Mouse (Mus musculus): ENCODE measurements around the gene Klhl25. TPM values are rescaled to one million over a fixed set of nuclear protein-coding genes. Genes with fewer than 3 reads are reported as not detected.

The Klhl25 gene
- polyA plus RNA-seq, 1 experiment: 18.2 TPM

DNA sequence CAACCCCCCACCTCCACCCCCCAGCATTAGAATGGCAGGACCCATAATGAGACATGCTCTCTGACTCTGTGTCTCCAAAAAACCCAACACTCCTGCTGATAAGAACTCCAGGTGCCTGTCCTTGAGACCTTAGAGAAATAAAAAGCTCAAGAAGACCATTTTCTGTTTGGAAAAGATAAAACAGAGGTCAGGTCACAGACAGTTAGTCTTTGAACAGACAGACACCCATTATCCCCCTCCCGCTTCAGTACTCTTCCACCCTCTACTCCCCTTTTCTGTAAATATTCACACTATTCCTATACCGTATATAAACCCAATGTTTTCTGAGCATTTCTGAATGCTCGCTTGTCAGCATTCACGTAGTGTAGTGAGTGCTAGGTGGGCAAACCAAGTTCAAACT lies 41.9 kb upstream of the Klhl25 start:
- H3ac ChIP-seq (ENCODE audit: control insufficient read depth, insufficient read length, low read depth): no peak overlapping the region
- TF ChIP-seq MYOG (IDR thresholded peaks at IDR 0.05; ENCODE audit: control insufficient read depth, extremely low read depth, insufficient read length) (no peak), CTCF (IDR thresholded peaks at IDR 0.05; ENCODE audit: control insufficient read depth, insufficient read depth, insufficient read length) (no peak), FOSL1 (IDR thresholded peaks at IDR 0.05; ENCODE audit: insufficient read depth, low read length, poor library complexity, severe bottlenecking) (no peak), USF1 (IDR thresholded peaks at IDR 0.05; ENCODE audit: low read depth) (no peak), MYOD1 (IDR thresholded peaks at IDR 0.05; ENCODE audit: control insufficient read depth, insufficient read length, low read depth) (no peak), CEBPB (IDR thresholded peaks at IDR 0.05; ENCODE audit: low read depth) (no peak), MAX (IDR thresholded peaks at IDR 0.05) (no peak)
- H3K27me3 ChIP-seq (ENCODE audit: control insufficient read depth, insufficient read depth, insufficient read length): no peaks in the 10 kb centered on the region
- H3K36me3 ChIP-seq (ENCODE audit: control insufficient read depth, insufficient read depth): no peaks in the 10 kb centered on the region
- H3K79me3 ChIP-seq (ENCODE audit: low read depth): no peaks in the 10 kb centered on the region
- H3K79me2 ChIP-seq (ENCODE audit: control insufficient read depth, insufficient read depth): no peaks in the 10 kb centered on the region
- H3K4me3 ChIP-seq (ENCODE audit: insufficient read depth, poor library complexity, severe bottlenecking): no peak overlapping the region

- H3K27me3 ChIP-seq (ENCODE audit: control insufficient read depth, insufficient read depth, insufficient read length): no peaks in the 10 kb centered on the region
- TF ChIP-seq CEBPB (IDR thresholded peaks at IDR 0.05; ENCODE audit: low read depth) (no peak), MYOD1 (IDR thresholded peaks at IDR 0.05; ENCODE audit: control insufficient read depth, insufficient read length, low read depth) (no peak), MAX (IDR thresholded peaks at IDR 0.05) (no peak), CTCF (IDR thresholded peaks at IDR 0.05; ENCODE audit: control insufficient read depth, insufficient read depth, insufficient read length) (no peak), USF1 (IDR thresholded peaks at IDR 0.05; ENCODE audit: low read depth) (no peak), MYOG (IDR thresholded peaks at IDR 0.05; ENCODE audit: control insufficient read depth, extremely low read depth, insufficient read length) (no peak), FOSL1 (IDR thresholded peaks at IDR 0.05; ENCODE audit: insufficient read depth, low read length, poor library complexity, severe bottlenecking) (no peak)
- H3K36me3 ChIP-seq (ENCODE audit: control insufficient read depth, insufficient read depth): no peaks in the 10 kb centered on the region
- H3K4me3 ChIP-seq (ENCODE audit: insufficient read depth, poor library complexity, severe bottlenecking): no peak overlapping the region
- H3K79me3 ChIP-seq (ENCODE audit: low read depth): no peaks in the 10 kb centered on the region
- H3ac ChIP-seq (ENCODE audit: control insufficient read depth, insufficient read length, low read depth): no peak overlapping the region
- H3K79me2 ChIP-seq (ENCODE audit: control insufficient read depth, insufficient read depth): no peaks in the 10 kb centered on the region
Measured at GRCm38 (mm10) chr7:75806711-75807110, 41.4 kb upstream of the Klhl25 start.

- Histone ChIP-seq H3K36me3 (ENCODE audit: control insufficient read depth, insufficient read depth) (no peaks in the 10 kb centered on the region), H3K79me3 (ENCODE audit: low read depth) (no peaks in the 10 kb centered on the region), H3K79me2 (ENCODE audit: control insufficient read depth, insufficient read depth) (no peaks in the 10 kb centered on the region), H3K4me3 (ENCODE audit: insufficient read depth, poor library complexity, severe bottlenecking) (no peak overlapping the region), H3K27me3 (ENCODE audit: control insufficient read depth, insufficient read depth, insufficient read length) (no peaks in the 10 kb centered on the region), H3ac (ENCODE audit: control insufficient read depth, insufficient read length, low read depth) (no peak overlapping the region)
- TF ChIP-seq CEBPB (IDR thresholded peaks at IDR 0.05; ENCODE audit: low read depth): no peak
- TF ChIP-seq USF1 (IDR thresholded peaks at IDR 0.05; ENCODE audit: low read depth): no peak
- no peak for TF ChIP-seq MYOD1 (IDR thresholded peaks at IDR 0.05; ENCODE audit: control insufficient read depth, insufficient read length, low read depth)
- TF ChIP-seq MAX (IDR thresholded peaks at IDR 0.05): no peak
- no peak for TF ChIP-seq CTCF (IDR thresholded peaks at IDR 0.05; ENCODE audit: control insufficient read depth, insufficient read depth, insufficient read length)
- TF ChIP-seq MYOG (IDR thresholded peaks at IDR 0.05; ENCODE audit: control insufficient read depth, extremely low read depth, insufficient read length): no peak
- no peak for TF ChIP-seq FOSL1 (IDR thresholded peaks at IDR 0.05; ENCODE audit: insufficient read depth, low read length, poor library complexity, severe bottlenecking)
Measured at GRCm38 (mm10) chr7:75807460-75808304, 40.4 kb upstream of the Klhl25 start.

DNA sequence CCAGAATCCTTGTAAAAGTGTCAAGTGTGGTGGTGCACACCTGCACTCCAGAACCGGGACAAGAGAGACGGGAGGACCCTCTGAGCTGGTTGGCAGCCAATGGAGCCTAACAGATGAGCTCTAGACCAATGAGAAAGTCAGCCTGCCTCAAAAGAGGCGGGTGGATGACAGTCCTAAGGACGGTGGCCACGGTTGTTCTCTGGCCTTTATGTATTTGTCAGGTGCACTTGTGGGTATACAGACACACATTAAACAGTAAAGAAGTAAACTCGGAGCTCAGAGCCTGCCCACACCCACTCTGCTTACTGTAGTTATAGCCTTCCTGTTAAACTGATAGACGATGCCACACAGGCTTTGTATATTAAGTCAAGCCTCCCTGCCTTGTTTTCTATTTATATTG lies 27.4 kb upstream of the Klhl25 start:
- TF ChIP-seq FOSL1 (IDR thresholded peaks at IDR 0.05; ENCODE audit: insufficient read depth, low read length, poor library complexity, severe bottlenecking) (no peak), MYOD1 (IDR thresholded peaks at IDR 0.05; ENCODE audit: control insufficient read depth, insufficient read length, low read depth) (no peak), MYOG (IDR thresholded peaks at IDR 0.05; ENCODE audit: control insufficient read depth, extremely low read depth, insufficient read length) (no peak), MAX (IDR thresholded peaks at IDR 0.05) (no peak), CTCF (IDR thresholded peaks at IDR 0.05; ENCODE audit: control insufficient read depth, insufficient read depth, insufficient read length) (no peak), CEBPB (IDR thresholded peaks at IDR 0.05; ENCODE audit: low read depth) (no peak), USF1 (IDR thresholded peaks at IDR 0.05; ENCODE audit: low read depth) (no peak)
- no peaks in the 10 kb centered on the region for H3K27me3 ChIP-seq (ENCODE audit: control insufficient read depth, insufficient read depth, insufficient read length)
- H3K79me2 ChIP-seq (ENCODE audit: control insufficient read depth, insufficient read depth): no peaks in the 10 kb centered on the region
- no peak overlapping the region for H3K4me3 ChIP-seq (ENCODE audit: insufficient read depth, poor library complexity, severe bottlenecking)
- no peaks in the 10 kb centered on the region for H3K79me3 ChIP-seq (ENCODE audit: low read depth)
- H3ac ChIP-seq (ENCODE audit: control insufficient read depth, insufficient read length, low read depth): no peak overlapping the region
- no peaks in the 10 kb centered on the region for H3K36me3 ChIP-seq (ENCODE audit: control insufficient read depth, insufficient read depth)

DNA sequence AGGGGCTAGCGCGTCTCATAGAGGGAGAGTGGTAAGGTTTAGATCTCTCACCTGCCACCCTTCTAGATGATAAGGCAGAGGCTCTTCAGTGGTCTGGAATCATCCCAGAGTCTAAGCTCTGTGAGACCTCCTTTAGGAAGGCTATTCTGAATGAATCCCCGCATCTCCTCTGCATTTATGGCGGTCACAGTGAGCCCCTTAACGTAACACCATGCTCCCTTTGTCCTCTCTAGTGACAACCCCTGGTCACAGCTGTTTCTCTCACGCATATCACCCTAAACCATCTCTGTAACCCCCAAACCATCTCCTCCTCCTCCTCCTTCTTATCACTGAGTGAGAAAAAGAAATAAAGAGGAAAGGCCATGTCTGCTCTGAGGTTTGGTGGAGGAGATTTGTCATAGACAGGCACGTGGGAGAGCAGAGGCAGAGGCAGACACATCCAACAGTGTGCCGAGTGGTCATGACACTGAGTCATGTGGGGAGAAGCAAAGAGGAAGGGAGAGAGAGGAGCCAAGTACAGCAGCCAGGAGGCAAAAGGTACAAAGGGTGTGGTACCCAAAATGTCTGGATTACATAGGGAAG lies 25.9 kb upstream of the Klhl25 start:
- H3K27me3 ChIP-seq (ENCODE audit: control insufficient read depth, insufficient read depth, insufficient read length): no peaks in the 10 kb centered on the region
- H3K36me3 ChIP-seq (ENCODE audit: control insufficient read depth, insufficient read depth): no peaks in the 10 kb centered on the region
- no peaks in the 10 kb centered on the region for H3K79me2 ChIP-seq (ENCODE audit: control insufficient read depth, insufficient read depth)
- no peaks in the 10 kb centered on the region for H3K79me3 ChIP-seq (ENCODE audit: low read depth)
- H3K4me3 ChIP-seq (ENCODE audit: insufficient read depth, poor library complexity, severe bottlenecking): no peak overlapping the region
- TF ChIP-seq USF1 (IDR thresholded peaks at IDR 0.05; ENCODE audit: low read depth) (peak; percentile 31), MYOD1 (IDR thresholded peaks at IDR 0.05; ENCODE audit: control insufficient read depth, insufficient read length, low read depth) (no peak)
- no peak overlapping the region for H3ac ChIP-seq (ENCODE audit: control insufficient read depth, insufficient read length, low read depth)

All from C2C12 (cell line).